ENCODE assay signal across 15 mouse cellular contexts in the genomic region with DNA sequence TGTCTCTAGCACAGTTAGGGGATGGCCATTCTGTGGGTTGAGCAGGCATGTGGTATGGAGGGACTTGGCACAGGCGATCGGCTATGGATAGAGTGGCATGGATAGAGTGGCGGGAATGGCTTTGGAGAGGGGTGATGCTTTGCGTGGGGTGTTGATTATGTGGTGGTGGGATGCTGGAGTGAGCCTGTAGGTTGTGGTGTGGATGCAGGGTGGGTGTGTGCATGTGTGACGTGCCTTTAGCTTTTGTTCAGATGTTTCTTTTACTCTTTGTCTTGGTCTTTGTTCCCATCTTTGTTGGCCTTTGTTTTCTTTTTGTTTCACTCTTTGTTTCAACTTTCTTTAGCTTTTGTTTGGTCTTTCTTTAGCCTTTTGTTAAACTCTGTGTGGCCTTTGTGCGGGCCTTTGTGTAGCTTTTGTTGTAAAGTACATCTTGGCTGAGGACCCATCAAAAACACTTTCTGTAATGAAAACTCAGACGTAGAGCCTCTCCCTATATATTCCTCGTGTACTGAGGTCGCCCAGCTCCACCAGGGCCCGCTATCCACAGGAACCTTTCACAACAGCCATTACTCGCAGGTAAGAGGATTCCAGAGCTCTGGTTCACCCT. TPM values are rescaled to one million over a fixed set of nuclear protein-coding genes. Genes with fewer than 3 reads are reported as not detected.
DNase-seq lines count a peak whose midpoint lies in the region; ATAC-seq and TF ChIP-seq lines count a peak whose summit lies in the region.
"Had no signal": no experiment of that assay in that cellular context is flagged by ENCODE, and none has a peak within 500 bp of the region (broad histone marks: within the 10 kb centered on the region; RNA-seq: fewer than 3 reads in every experiment).

A gene (plus strand): TSS at position 486 of the 607 bp plus-strand sequence.

- H3K4me1 ChIP-seq in cerebellum, adult 2 months (ENCODE audit: control insufficient read depth, insufficient read depth, low read length): no peaks in the 10 kb centered on the region
- H3K4me1 ChIP-seq: neural tube, embryonic 12.5 days had no signal

- no peak for DNase-seq in cerebellum, adult 2 months
- peak; percentile 45 for DNase-seq in left cerebral cortex, adult 11 months (ENCODE audit: low spot score)
- no peak for DNase-seq in left cerebral cortex, postnatal 4 days
- DNase-seq in layer of hippocampus, adult 9-11 months: peak; percentile 61
- DNase-seq in left cerebral cortex, postnatal 25 days (ENCODE audit: low spot score in 2 of 2): peak in 1 of 2 experiments; percentile 25
- DNase-seq in adipocyte (ENCODE audit: low spot score): no peak
- DNase-seq: cerebellum, postnatal 14 days; kidney, postnatal 14 days; liver, embryonic 13.5 days; midbrain, embryonic 14.5 days had no signal

- peak within 1 kb of the TSS; percentile 19; the same call in 1 of the 2 replicates for H3K27ac ChIP-seq in cerebellum, adult 2 months (ENCODE audit: insufficient read depth, low read length)
- H3K27ac ChIP-seq: liver, embryonic 13.5 days; neural tube, embryonic 12.5 days had no signal

- no peak for ATAC-seq in cerebellum, adult (ENCODE audit: insufficient number of reproducible peaks, low FRiP score, low TSS enrichment)
- ATAC-seq in megakaryocyte progenitor cell, adult 5-6 weeks (replicated peaks; ENCODE audit: poor library complexity): no peak
- ATAC-seq: activated CD4-positive, CD25-positive, alpha-beta regulatory T cell, adult 4 months had no signal

- 39% methylated on average over 11 of the region's 11 CpGs for WGBS in cerebellum, adult 2 months

- H3K4me3 ChIP-seq in cerebellum, adult 2 months (replicated peaks; ENCODE audit: insufficient read depth, low read depth, low read length): peak within 1 kb of the TSS; percentile 39
- H3K4me3 ChIP-seq: liver, embryonic 13.5 days; neural tube, embryonic 12.5 days had no signal

- no peak for TF ChIP-seq POLR2A in cerebellum, adult 2 months (IDR thresholded peaks at IDR 0.05; ENCODE audit: borderline replicate concordance, insufficient read depth, low read length)

- no peak for TF ChIP-seq CTCF in cerebellum, adult 2 months (IDR thresholded peaks at IDR 0.05; ENCODE audit: borderline replicate concordance, insufficient read depth, low read depth, low read length)

- H3K27me3 ChIP-seq in cerebellum, adult 2 months (ENCODE audit: control insufficient read depth, insufficient read depth, low read length): no peaks in the 10 kb centered on the region
- H3K27me3 ChIP-seq: neural tube, embryonic 12.5 days had no signal

- intact Hi-C loops in left cerebral cortex, postnatal 4 days (cut with DNase I): no loop called here
- intact Hi-C loops in left cerebral cortex, postnatal 25 days (cut with DNase I): no loop called here

RNA-seq across cellular contexts. Expression of the gene that starts here (rescaled TPM):
- 1,427 and 1,761 TPM in 2 replicates for polyA plus RNA-seq in cerebellum, adult 2 months (2012; rRNA removed)
- under 1 TPM; 0.16 to 0.20 TPM for total RNA-seq in left cerebral cortex, postnatal 4 days (2021)
- total RNA-seq in left cerebral cortex, postnatal 25 days (2021): 100 to 1,000 TPM; 294 to 388 TPM
- not detected in 2 replicates for total RNA-seq in megakaryocyte progenitor cell, adult 5-6 weeks (2015)
- not detected in 2 replicates for total RNA-seq in megakaryocyte progenitor cell, adult 5-6 weeks (2017)
- polyA plus RNA-seq: activated CD4-positive, CD25-positive, alpha-beta regulatory T cell, adult 4 months; intestine, embryonic 14.5 days; liver, embryonic 13.5 days; midbrain, embryonic 14.5 days had no signal

Comparison
In these comparisons a context has a peak if more than half of its experiments do, and no peak if none do; other contexts are left out.
1. RNA of the gene that starts here (total RNA-seq): 294 to 388 TPM in left cerebral cortex, postnatal 25 days; 0.16 to 0.20 TPM in left cerebral cortex, postnatal 4 days and not detected in megakaryocyte progenitor cell, adult 5-6 weeks; every median in the first group is over 100 times any median in the second.
2. DNase-seq: peak in left cerebral cortex, adult 11 months (single experiment) and layer of hippocampus, adult 9-11 months (single experiment); none in cerebellum, adult 2 months (0 of 2), left cerebral cortex, postnatal 4 days (single experiment) and adipocyte (single experiment).